Mouse (Mus musculus) cerebellum, adult 11-12 months (tissue): ENCODE measurements at regions not wholly inside any gene's neighbourhood (a gene's known extent, or its start where the extent isn't known, plus 50 kb on each side); places are given as distances from the start of the nearest gene placed in this dataset.
"Not testable (repeated sequence)": the region's sequence is repeated elsewhere in the genome, so short reads cannot be mapped to it uniquely, and the experiment has no call there.

Source experiments
- DNase-seq: peaks from one replicate; pipeline ENCODE4 v3.0.0; 2022

DNA sequence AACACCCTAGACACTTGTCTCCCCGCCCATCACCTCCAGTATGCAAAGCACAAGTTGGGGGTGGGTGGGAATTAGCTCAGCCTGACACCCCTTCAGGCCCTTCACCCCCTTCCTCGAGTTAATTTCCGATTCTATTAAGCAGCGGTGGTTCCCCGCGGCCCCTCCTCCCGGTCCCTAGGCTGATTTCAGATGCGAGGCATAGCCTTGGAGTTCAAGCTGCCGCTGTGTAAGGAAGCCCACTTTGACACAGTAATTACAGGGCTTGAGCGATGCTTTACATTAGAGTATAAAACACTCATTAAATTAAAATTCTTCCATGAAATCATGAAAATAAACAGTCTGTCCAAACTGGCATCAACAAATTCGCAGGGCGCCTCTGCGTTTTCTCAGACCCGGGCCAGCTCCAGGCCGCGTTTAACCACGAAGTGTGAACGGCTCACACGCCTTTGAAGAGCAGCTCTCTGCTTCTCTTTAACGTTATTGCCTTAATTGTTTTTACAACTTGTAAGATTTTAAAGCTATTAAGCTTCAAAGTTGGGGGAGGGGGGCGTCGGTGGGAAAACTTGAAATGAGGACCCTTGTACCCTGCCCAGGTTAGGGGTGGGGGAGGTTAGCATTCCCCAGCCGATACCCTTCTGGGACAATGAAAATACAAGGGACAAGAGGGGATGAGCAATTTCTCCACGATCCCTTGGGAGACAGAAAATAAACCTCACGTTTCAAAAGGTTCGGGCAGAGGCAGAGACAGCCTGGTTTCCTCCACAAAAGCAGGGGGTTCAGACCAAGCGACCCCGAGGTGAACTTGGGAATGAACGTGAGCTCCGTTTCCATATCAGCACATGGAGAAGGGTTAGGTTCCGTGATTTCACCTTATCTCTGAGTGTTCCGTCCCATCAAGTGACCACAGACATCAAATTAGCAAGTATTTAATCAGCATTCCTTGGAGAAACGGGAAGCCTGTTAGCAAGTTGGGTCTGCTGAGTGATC lies 114.4 kb downstream of the Dicer1 start:
- no peak for DNase-seq

DNA sequence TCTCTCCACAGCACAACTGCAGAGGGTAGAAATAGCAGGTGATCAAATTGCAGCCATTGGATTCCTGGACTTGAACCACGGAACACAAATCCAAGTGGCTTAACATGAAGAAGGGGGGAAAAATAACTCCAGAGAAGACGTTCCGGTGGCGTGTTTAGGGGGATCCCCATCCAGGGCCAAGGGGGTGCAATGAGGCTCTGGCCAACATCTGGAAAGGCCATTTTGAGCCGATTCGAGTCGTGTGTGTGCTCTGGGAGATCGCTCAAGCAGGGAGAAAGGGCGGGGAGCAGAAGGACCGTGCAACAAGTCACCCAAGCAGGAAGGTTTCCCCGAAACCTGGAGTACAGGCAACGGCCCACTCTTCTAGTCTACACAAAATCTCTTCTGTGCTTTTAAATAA lies 115.3 kb downstream of the Dicer1 start:
- no peak for DNase-seq

- no peak for DNase-seq
Measured at GRCm38 (mm10) chr12:104634818-104635217, 116.9 kb downstream of the Dicer1 start.

GRCm38 (mm10) chr12:104630590-104630989 lies 121.2 kb downstream of the Dicer1 start:
- no peak for DNase-seq

DNA sequence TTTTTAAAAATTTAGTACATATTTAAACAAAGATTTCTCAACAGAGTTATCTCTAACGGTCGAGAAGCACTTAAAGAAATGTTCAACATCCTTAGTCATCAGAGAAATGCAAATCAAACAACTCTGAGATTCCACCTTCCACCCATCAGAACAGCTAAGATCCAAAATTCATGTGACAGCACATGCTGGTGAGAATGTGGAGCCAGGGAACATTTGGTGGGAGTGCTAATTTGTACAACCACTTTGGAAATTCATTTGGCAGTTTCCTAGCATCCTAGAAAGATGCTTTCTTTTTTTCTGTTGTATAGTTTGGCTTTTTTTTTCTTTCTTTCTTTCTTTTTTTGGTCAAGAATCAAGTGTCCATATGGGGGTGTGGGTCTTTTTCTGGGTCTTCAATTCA lies 122.3 kb downstream of the Dicer1 start:
- no peak for DNase-seq

GRCm38 (mm10) chr12:104626054-104626453 lies 125.7 kb downstream of the Dicer1 start:
- no peak for DNase-seq

DNA sequence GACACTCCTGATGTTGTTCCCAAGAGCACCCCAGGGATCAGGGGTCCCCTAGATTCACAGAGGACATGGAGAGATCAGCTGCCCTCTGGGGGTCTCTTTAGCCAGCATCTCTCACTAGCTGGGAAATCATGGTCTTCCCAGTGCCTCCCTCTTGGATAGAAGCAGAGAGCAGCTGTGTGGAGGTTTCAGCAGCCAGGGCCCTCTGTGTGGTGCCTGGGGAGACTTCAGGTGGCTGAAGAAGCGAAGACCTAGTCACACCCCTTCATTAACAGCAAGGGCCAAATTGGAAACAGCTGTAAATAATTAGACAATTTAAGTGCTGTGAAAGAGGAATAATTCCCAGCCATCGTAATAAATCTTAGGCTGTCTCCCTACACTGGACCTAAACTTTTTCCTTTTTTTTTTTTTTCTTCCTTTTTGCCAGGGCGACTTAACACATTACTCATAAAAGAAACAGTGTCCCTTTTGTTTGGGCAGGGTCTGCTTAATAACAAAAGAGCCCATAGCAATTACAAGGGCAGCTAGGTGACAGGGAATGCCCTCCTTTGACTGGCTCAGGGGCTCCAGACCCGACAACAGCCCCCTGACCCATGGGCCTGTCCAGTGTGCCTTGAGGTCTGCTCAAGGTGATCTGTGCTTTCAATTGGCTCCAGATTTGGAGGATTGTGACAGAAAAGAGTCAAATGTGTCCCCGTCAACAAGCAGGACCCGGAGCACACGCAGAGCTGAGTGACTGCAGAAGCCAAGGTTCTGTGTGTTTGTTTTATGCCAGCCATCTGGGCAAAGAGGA lies 127.7 kb downstream of the Dicer1 start:
- no peak for DNase-seq

DNA sequence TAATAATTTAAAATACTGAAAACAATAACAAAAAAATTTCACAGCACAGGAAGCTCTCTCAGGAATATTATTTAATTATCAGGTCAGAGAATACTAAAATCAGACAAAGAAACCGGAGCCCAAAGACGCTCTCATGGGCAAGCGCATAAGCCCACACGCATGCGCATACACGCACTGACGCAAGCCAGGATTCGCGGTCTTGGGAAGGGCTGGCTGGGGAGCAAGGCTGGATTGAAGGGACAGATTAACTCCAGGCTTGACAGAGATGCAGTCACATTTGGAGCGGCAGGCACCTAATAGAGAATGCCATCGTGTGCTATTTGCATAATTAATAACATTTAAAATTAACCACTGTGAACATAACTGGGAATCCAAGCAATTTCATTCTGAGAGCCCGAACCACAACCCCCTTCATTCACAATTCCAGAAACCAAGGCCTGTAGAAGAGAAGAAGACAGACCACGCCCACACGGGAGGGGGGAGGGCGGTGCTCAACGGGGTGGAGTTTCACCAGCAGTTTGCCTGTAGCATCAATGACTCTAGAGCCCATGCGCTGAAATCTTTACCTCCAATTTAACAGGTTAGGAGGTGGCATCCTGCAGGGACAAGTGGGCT lies 134.5 kb downstream of the Dicer1 start:
- peak; percentile 12 for DNase-seq

GRCm38 (mm10) chr12:104614240-104614639 lies 137.5 kb downstream of the Dicer1 start:
- DNase-seq, result no peak

DNA sequence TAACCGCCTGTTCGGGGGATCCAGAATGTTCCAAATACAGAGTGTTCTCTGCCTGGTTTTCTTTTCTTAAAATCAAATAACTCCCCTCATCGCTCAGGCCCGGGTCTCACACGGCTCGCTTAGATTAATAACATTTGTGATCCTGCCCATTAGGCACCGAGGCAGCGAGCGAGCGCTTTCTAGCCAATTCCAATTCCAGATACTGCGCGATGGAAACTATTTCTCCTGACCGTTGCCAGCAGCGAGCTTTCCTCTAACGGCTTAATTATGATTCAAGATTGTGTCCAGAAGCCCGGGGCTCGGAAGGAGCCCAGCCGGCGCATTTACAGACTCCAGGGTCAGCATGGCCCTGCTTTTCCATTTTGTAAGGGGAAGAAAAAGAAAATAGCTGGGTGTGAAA lies 136.6 kb upstream of the Gsc start:
- DNase-seq, result no peak

- DNase-seq, result not testable (repeated sequence)
Measured at GRCm38 (mm10) chr12:104608956-104609355, 135.8 kb upstream of the Gsc start.

DNA sequence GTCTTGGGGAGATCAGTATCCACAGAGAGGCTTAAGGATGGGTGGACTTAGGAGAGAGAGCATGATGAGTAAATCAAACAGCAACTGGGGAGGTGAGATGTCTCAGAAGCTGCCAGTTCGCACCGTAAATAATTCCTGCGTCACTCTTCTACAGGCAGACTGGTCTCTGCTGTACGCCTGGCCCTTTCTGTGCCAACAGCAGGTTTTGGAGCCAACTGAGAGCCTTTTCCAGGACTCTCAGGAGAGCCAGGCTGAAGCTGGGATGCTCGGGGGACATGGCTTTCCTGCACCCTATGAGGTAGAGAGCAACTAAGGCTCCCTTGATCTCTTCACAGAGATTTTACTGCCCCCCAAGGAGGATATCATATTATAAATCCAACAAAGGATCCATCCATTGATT lies 134.3 kb upstream of the Gsc start:
- no peak for DNase-seq

DNA sequence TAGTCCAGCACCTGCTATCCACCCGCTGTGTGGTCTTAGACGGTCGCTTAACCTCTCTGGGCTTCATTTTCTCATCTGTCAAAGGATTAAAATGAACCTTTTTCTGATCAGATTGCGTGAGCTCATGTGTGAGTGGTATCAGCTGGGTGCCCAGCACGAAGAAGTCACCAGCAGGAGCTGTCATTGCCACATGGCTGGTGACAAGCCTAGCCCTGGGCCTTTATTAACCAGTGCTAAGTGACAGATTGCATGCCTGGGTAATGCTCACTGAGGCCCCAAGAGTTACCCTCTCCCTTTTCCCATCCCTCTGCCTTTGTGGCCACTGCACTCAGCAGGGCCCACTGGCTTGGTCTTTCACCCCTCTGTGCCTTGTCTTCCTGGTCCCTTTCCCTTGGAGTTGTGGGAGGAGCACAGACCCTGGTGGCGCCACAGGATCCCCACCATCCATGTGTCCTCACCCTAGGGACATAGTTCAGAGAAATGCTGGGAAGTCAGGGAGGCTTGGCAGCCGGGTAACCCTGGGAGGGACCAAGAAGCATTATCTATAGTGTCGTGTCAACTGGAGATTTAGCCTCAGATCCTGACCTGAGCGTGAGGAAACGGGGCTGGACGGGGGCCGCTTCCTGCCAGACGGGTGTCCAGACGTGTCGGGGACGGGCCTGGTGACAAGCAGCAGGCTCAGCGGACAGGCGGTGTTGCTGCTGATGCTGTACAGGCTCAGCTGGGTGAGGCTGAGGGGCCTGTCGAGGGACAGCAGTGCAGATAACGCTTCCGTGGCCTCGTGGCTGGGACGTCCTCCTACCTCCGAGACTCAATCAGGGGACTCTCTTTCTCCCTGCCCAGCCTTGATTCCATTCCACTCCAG lies 132.6 kb upstream of the Gsc start:
- DNase-seq, result no peak

GRCm38 (mm10) chr12:104598056-104598455 lies 124.9 kb upstream of the Gsc start:
- DNase-seq, result no peak

GRCm38 (mm10) chr12:104593526-104594155 lies 120.5 kb upstream of the Gsc start:
- peak; percentile 16 for DNase-seq

DNA sequence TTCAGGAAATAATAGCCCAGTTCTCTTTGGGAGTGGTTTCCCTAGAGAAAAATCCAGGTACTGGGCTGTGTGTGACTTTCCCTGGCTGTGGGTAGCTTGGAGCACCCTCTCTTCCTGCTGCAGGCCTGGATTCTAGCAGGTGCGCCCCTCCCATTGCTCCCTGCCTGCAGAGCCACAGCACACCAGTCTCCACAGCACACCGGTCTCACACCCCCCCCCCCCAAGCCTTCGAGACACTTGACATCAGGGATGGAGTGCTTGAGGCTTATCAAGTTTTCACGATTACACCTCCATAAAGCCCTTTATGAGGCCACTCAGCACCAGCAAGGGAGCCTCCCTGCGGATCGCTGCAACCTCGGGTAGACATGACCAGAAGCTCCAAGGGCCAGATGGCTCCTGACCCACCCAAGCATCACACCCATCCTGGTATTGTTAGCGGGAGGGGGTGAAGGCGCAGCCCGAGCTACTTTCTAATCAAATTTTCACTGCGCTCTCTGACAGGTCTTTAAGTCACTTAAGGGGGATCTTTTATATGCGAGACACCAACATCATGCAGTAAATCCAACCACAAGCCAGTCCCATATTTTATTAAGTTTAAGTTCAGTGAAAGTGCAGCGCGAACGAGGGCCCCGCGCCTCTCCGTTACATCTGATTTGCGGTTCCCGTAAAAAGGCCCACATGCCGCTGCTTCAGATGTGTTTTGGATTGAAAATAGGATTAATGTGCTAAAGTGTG lies 119.8 kb upstream of the Gsc start:
- no peak for DNase-seq

- DNase-seq, result no peak
Measured at GRCm38 (mm10) chr12:104591571-104591970, 118.4 kb upstream of the Gsc start.

GRCm38 (mm10) chr12:104590291-104590690 lies 117.2 kb upstream of the Gsc start:
- DNase-seq, result no peak

GRCm38 (mm10) chr12:104584408-104584807 lies 111.3 kb upstream of the Gsc start:
- no peak for DNase-seq

DNA sequence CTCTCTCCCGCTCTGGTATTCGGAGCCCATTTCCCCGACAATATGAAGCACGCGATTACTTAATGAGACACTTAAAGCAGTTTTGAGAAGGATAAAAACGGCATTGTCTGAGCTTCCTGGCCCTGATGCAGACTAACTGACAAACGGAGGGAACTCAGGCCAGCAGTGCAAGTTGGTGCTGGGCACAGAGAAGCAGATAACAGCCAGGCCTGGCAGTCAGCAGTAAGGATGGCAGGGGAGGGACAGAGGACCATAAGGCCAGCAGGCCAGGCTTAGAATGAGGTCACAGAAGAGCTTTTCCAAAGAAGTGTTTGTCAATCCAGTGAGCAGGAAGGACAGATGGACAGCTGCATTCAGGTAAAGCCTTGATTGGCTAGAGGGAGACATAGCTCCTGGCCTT lies 107.7 kb upstream of the Gsc start:
- DNase-seq, result no peak

DNA sequence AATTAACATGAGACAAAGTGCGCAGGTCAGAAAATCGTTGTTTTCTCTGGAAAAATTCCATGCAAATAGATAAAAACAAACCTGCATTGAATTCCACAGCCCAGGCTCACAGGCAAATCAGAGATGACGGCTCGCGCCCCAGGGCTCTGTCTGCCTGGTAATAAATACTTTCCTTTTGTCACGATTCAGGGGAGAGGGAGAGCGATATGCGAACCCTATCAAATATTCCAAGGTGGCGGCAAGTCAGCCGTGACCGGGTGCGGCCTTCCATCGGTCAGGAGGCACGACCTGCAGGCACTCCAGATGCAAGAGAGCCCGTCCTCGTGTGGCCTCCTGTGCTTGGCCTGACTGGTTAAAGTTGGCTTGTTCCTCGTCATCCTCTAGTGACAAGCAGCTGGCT lies 94.5 kb upstream of the Gsc start:
- no peak for DNase-seq
